Mouse (Mus musculus) skeletal muscle tissue, postnatal 0 days (tissue): ENCODE results near the gene Serpina3a. TPM values are rescaled to one million over a fixed set of nuclear protein-coding genes. Genes with fewer than 3 reads are reported as not detected.

ENCODE experiments used
- polyA plus RNA-seq: library from polyadenylated mRNA; unstranded; fragments of >200 nt; fragmentation: Nextera tagmentation; extraction: Ambion mirVana; gene quantifications from 2 replicates; pipeline ENCODE4 v1.2.1, GENCODE M21; 2015

Serpina3a gene
- not detected in 2 replicates for polyA plus RNA-seq

DNA sequence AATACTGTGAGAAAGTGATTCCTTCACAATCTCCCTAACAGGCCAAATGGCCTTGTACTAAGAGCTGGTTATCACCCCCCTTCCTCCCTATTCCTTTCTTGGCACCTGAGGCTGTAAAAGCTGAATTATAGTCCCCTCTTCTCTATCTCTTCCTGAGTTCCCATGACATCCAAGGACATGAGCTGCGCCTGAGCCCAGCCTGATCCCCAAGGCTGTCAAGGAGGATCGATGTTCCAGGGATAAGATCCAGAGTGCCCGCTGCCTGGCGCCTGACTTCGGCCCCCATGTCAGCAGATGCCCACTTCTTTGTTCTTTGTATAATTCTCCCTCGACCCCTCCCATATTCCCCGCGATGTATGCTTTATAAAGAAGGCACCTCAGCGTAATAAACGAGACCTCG is at the start of gene Serpina3a:
Gene Serpina3a (plus strand): TSS at position 392 of the 400 bp plus-strand sequence.

DNA sequence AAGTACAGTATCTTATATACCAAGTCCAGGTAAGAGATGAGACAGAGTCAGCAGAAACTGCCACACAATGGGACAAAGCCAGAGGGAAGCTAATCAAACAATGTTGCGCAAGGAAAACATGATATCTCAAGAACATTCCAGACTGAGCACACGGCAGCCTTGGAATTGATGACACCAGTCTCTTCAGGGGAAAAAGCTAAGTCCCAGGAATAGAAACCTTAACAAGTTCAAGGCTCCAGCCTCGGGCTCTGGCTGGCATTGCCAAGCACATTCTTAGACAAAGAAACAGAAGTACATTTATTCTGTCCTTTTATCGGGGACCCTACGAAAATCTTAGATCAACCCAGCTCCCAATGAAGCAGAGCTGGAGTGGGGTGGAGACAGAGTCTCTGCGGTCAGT is 11.8 kb upstream of the Serpina3a start, which contains the start of gene Serpina5:
Gene Serpina5 (plus strand): TSS at position 346 of the 400 bp plus-strand sequence.

DNA sequence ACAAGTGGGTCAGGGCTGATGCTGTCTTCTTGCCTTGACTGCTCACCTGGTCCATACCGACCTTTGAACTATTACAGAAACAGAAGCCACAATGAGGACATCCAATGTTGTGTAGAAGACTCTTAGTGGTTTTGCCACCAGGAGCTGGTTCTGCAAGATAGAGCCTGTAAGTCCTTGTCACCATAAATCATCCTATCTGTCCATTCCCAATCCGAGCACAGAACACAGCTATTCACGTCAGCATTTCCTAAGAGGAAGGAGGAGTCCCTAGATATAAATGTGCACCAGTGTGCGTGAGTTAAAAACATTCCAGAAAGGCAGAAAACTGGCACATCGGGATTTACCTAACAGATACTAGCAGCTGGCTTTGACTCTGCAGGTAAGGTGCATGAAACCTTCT is 15.2 kb downstream of the Serpina3a start, which contains the start of gene Serpina3b:
Gene Serpina3b (plus strand): TSS at position 301 of the 400 bp plus-strand sequence.

DNA sequence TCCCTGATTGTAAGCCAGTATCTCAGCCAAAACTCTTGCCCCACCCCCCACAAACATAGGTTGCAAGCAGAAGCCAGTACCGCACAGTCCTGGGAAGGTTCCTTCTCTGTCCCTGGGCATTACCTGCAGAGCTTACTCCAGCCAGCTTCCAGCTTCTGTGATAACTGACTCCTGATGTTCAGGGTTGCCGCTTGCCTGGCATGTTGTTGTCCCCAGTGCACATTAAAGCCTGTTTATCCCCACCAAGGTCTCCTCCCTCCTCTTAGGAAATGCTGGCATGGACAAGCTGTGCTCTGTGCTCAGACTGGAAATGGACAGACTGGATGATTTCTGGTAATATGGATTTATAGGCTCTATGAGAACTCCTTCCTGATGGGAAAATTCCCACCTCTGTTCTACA is 41.1 kb downstream of the Serpina3a start, which contains the start of gene Serpina3c:
Gene Serpina3c (minus strand): TSS at position 215 of the 400 bp plus-strand sequence.

Other genes starting within 250 kb of the Serpina3a start
- gene Serpina1a, start 249.2 kb upstream of the Serpina3a start, polyA plus RNA-seq: 1.1 and 1.4 TPM in 2 replicates
- 0.37 and 0.99 TPM in 2 replicates for gene Serpina1c, start 207.8 kb upstream of the Serpina3a start, polyA plus RNA-seq
- gene Serpina1e, start 153.7 kb upstream of the Serpina3a start, polyA plus RNA-seq: 1.6 and 2.1 TPM in 2 replicates
- 0.09 TPM in 1 of 2 replicates, not detected in the other for gene Serpina11, start 122.8 kb upstream of the Serpina3a start, polyA plus RNA-seq
- gene Serpina9, start 99.0 kb upstream of the Serpina3a start, polyA plus RNA-seq: 0.60 TPM in 1 of 2 replicates, not detected in the other
- 3.1 TPM in 1 of 2 replicates, not detected in the other for gene Serpina12, start 68.3 kb upstream of the Serpina3a start, polyA plus RNA-seq
- not detected in 2 replicates for gene Serpina5, start 11.6 kb upstream of the Serpina3a start, polyA plus RNA-seq
- gene Serpina3b, start 15.3 kb downstream of the Serpina3a start, polyA plus RNA-seq: 0.06 TPM in 1 of 2 replicates, not detected in the other
- gene Serpina3c, start 41.1 kb downstream of the Serpina3a start, polyA plus RNA-seq: 0.88 and 10.0 TPM in 2 replicates
- 0.10 and 0.26 TPM in 2 replicates for gene Serpina3f, start 101.8 kb downstream of the Serpina3a start, polyA plus RNA-seq
- 2.3 and 3.4 TPM in 2 replicates for gene Serpina3g, start 123.5 kb downstream of the Serpina3a start, polyA plus RNA-seq
- 0.07 and 0.14 TPM in 2 replicates for gene Serpina3i, start 150.4 kb downstream of the Serpina3a start, polyA plus RNA-seq
- 0.10 TPM in 1 of 2 replicates, not detected in the other for gene Serpina3j, start 201.8 kb downstream of the Serpina3a start, polyA plus RNA-seq
- 0.22 TPM in 2 replicates for gene Serpina3k, start 225.8 kb downstream of the Serpina3a start, polyA plus RNA-seq
- 0.18 TPM in 1 of 2 replicates, not detected in the other for gene Serpina3m, start 225.8 kb downstream of the Serpina3a start, polyA plus RNA-seq